Mouse (Mus musculus): Measurements from ENCODE around the gene Syngr3. TPM values are rescaled to one million over a fixed set of nuclear protein-coding genes. Genes with fewer than 3 reads are reported as not detected.

Gene Syngr3
- polyA plus RNA-seq, 2 experiments: 0.06 to 0.08 TPM

GRCm38 (mm10) chr17:24636781-24637481 lies 52.8 kb downstream of the Syngr3 start:
- DNase-seq (ENCODE audit: low read depth in 3 of 3, low spot score in 3 of 3) (no peak), ATAC-seq (ENCODE audit: insufficient read depth) (no peak)
- WGBS (ENCODE audit: insufficient replicate concordance): 47% methylated on average over 5 of the region's 5 CpGs

GRCm38 (mm10) chr17:24635694-24636093 lies 54.1 kb downstream of the Syngr3 start:
- no peak overlapping the region for H3K4me3 ChIP-seq (ENCODE audit: insufficient read depth in 1 of 2, low read depth in 2 of 2, low read length in 2 of 2)
- H3K4me1 ChIP-seq (replicated peaks; ENCODE audit: control insufficient read depth in 2 of 2, insufficient read depth in 2 of 2, low read length in 1 of 2): peaks cover 4 to 19% of the 10 kb centered on the region in 2 experiments
- DNase-seq (ENCODE audit: low read depth in 3 of 3, low spot score in 3 of 3): no peak
- no peak overlapping the region for H3K9ac ChIP-seq (replicated peaks)
- no peaks in the 10 kb centered on the region for H3K9me3 ChIP-seq (ENCODE audit: control insufficient read depth, low read length)
- no peak for ATAC-seq (ENCODE audit: insufficient read depth)
- no peak overlapping the region for H3K4me2 ChIP-seq (ENCODE audit: low read depth)
- no peaks in the 10 kb centered on the region for H3K27me3 ChIP-seq (ENCODE audit: control insufficient read depth, insufficient read depth, low read length)
- no peak overlapping the region for H3K27ac ChIP-seq
- H3K36me3 ChIP-seq (replicated peaks; ENCODE audit: control insufficient read depth, insufficient read depth, low read depth): no peaks in the 10 kb centered on the region
- no peak for TF ChIP-seq CTCF (IDR thresholded peaks at IDR 0.05; ENCODE audit: low read depth)
- no peak for TF ChIP-seq EP300 (IDR thresholded peaks at IDR 0.05; ENCODE audit: low read depth)
- WGBS (ENCODE audit: insufficient replicate concordance): 78% methylated on average over 5 of the region's 5 CpGs

More at GRCm38 (mm10) chr17:24636781-24637481, 52.8 kb downstream of the Syngr3 start:
- no peak overlapping the region for H3K9ac ChIP-seq (replicated peaks)
- no peak overlapping the region for H3K4me3 ChIP-seq (ENCODE audit: insufficient read depth in 1 of 2, low read depth in 2 of 2, low read length in 2 of 2)
- H3K36me3 ChIP-seq (replicated peaks; ENCODE audit: control insufficient read depth, insufficient read depth, low read depth): no peaks in the 10 kb centered on the region
- no peak overlapping the region for H3K4me2 ChIP-seq (ENCODE audit: low read depth)
- TF ChIP-seq EP300 (IDR thresholded peaks at IDR 0.05; ENCODE audit: low read depth): no peak
- TF ChIP-seq CTCF (IDR thresholded peaks at IDR 0.05; ENCODE audit: low read depth): no peak
- H3K27me3 ChIP-seq (ENCODE audit: control insufficient read depth, insufficient read depth, low read length): no peaks in the 10 kb centered on the region
- H3K27ac ChIP-seq: no peak overlapping the region
- peaks cover under 1 to 15% of the 10 kb centered on the region in 2 experiments for H3K4me1 ChIP-seq (replicated peaks; ENCODE audit: control insufficient read depth in 2 of 2, insufficient read depth in 2 of 2, low read length in 1 of 2)
- no peaks in the 10 kb centered on the region for H3K9me3 ChIP-seq (ENCODE audit: control insufficient read depth, low read length)

Other genes with a start within 250 kb of the Syngr3 start
Only the 30 nearest of the 33 such genes appear.
- 37.9 and 38.2 TPM in 2 replicates for gene Pgp, start 219.6 kb downstream of the Syngr3 start, polyA plus RNA-seq (2012; rRNA removed)
- 70.4 and 76.7 TPM in 2 replicates for gene Pgp, start 219.6 kb downstream of the Syngr3 start, polyA plus RNA-seq (2014; fragmentation: Nextera tagmentation; extraction: Ambion mirVana)
- gene Bricd5, start 216.1 kb downstream of the Syngr3 start, polyA plus RNA-seq (2012; rRNA removed): 0.29 and 0.30 TPM in 2 replicates
- gene Bricd5, start 216.1 kb downstream of the Syngr3 start, polyA plus RNA-seq (2014; fragmentation: Nextera tagmentation; extraction: Ambion mirVana): 0.23 TPM in 1 of 2 replicates, not detected in the other
- 13.5 and 18.5 TPM in 2 replicates for gene Mlst8, start 210.9 kb downstream of the Syngr3 start, polyA plus RNA-seq (2012; rRNA removed)
- 9.6 and 11.2 TPM in 2 replicates for gene Mlst8, start 210.9 kb downstream of the Syngr3 start, polyA plus RNA-seq (2014; fragmentation: Nextera tagmentation; extraction: Ambion mirVana)
- 0.09 and 0.11 TPM in 2 replicates for gene Caskin1, start 201.4 kb downstream of the Syngr3 start, polyA plus RNA-seq (2012; rRNA removed)
- gene Caskin1, start 201.4 kb downstream of the Syngr3 start, polyA plus RNA-seq (2014; fragmentation: Nextera tagmentation; extraction: Ambion mirVana): 0.08 TPM in 2 replicates
- 55.4 and 64.2 TPM in 2 replicates for gene Traf7, start 162.0 kb downstream of the Syngr3 start, polyA plus RNA-seq (2012; rRNA removed)
- gene Traf7, start 162.0 kb downstream of the Syngr3 start, polyA plus RNA-seq (2014; fragmentation: Nextera tagmentation; extraction: Ambion mirVana): 25.6 and 29.4 TPM in 2 replicates
- 0.21 and 0.28 TPM in 2 replicates for gene Rab26, start 155.7 kb downstream of the Syngr3 start, polyA plus RNA-seq (2012; rRNA removed)
- 0.95 and 1.0 TPM in 2 replicates for gene Rab26, start 155.7 kb downstream of the Syngr3 start, polyA plus RNA-seq (2014; fragmentation: Nextera tagmentation; extraction: Ambion mirVana)
- gene Pkd1, start 140.1 kb downstream of the Syngr3 start, polyA plus RNA-seq (2012; rRNA removed): 3.4 and 4.0 TPM in 2 replicates
- gene Pkd1, start 140.1 kb downstream of the Syngr3 start, polyA plus RNA-seq (2014; fragmentation: Nextera tagmentation; extraction: Ambion mirVana): 1.8 and 2.9 TPM in 2 replicates
- gene Tsc2, start 57.3 kb downstream of the Syngr3 start, polyA plus RNA-seq (2012; rRNA removed): 17.0 and 21.4 TPM in 2 replicates
- gene Tsc2, start 57.3 kb downstream of the Syngr3 start, polyA plus RNA-seq (2014; fragmentation: Nextera tagmentation; extraction: Ambion mirVana): 17.6 and 23.8 TPM in 2 replicates
- 6.2 and 6.6 TPM in 2 replicates for gene Nthl1, start 57.3 kb downstream of the Syngr3 start, polyA plus RNA-seq (2012; rRNA removed)
- 5.9 and 6.1 TPM in 2 replicates for gene Nthl1, start 57.3 kb downstream of the Syngr3 start, polyA plus RNA-seq (2014; fragmentation: Nextera tagmentation; extraction: Ambion mirVana)
- gene Slc9a3r2, start 39.6 kb downstream of the Syngr3 start, polyA plus RNA-seq (2012; rRNA removed): 5.5 and 5.7 TPM in 2 replicates
- 8.1 and 9.9 TPM in 2 replicates for gene Slc9a3r2, start 39.6 kb downstream of the Syngr3 start, polyA plus RNA-seq (2014; fragmentation: Nextera tagmentation; extraction: Ambion mirVana)
- gene Npw, start 31.5 kb downstream of the Syngr3 start, polyA plus RNA-seq (2012; rRNA removed): 0.27 TPM in 1 of 2 replicates, not detected in the other
- 0.29 TPM in 1 of 2 replicates, not detected in the other for gene Npw, start 31.5 kb downstream of the Syngr3 start, polyA plus RNA-seq (2014; fragmentation: Nextera tagmentation; extraction: Ambion mirVana)
- 21.3 and 23.8 TPM in 2 replicates for gene Zfp598, start 20.3 kb downstream of the Syngr3 start, polyA plus RNA-seq (2012; rRNA removed)
- 10.7 and 14.5 TPM in 2 replicates for gene Zfp598, start 20.3 kb downstream of the Syngr3 start, polyA plus RNA-seq (2014; fragmentation: Nextera tagmentation; extraction: Ambion mirVana)
- 13.9 and 19.5 TPM in 2 replicates for gene Gfer, start 6.2 kb upstream of the Syngr3 start, polyA plus RNA-seq (2012; rRNA removed)
- gene Gfer, start 6.2 kb upstream of the Syngr3 start, polyA plus RNA-seq (2014; fragmentation: Nextera tagmentation; extraction: Ambion mirVana): 30.2 and 32.3 TPM in 2 replicates
- gene Noxo1, start 6.3 kb upstream of the Syngr3 start, polyA plus RNA-seq (2012; rRNA removed): 0.87 and 0.97 TPM in 2 replicates
- 0.25 and 0.30 TPM in 2 replicates for gene Noxo1, start 6.3 kb upstream of the Syngr3 start, polyA plus RNA-seq (2014; fragmentation: Nextera tagmentation; extraction: Ambion mirVana)
- 20.5 and 26.8 TPM in 2 replicates for gene Tbl3, start 17.7 kb upstream of the Syngr3 start, polyA plus RNA-seq (2012; rRNA removed)
- 31.3 and 33.4 TPM in 2 replicates for gene Tbl3, start 17.7 kb upstream of the Syngr3 start, polyA plus RNA-seq (2014; fragmentation: Nextera tagmentation; extraction: Ambion mirVana)
- gene Rnf151, start 28.1 kb upstream of the Syngr3 start, polyA plus RNA-seq (2012; rRNA removed): 0.11 and 0.29 TPM in 2 replicates
- not detected in 2 replicates for gene Rnf151, start 28.1 kb upstream of the Syngr3 start, polyA plus RNA-seq (2014; fragmentation: Nextera tagmentation; extraction: Ambion mirVana)
- 2,096 and 2,246 TPM in 2 replicates for gene Rps2, start 28.2 kb upstream of the Syngr3 start, polyA plus RNA-seq (2012; rRNA removed)
- 1,219 and 1,250 TPM in 2 replicates for gene Rps2, start 28.2 kb upstream of the Syngr3 start, polyA plus RNA-seq (2014; fragmentation: Nextera tagmentation; extraction: Ambion mirVana)
- 84.0 and 162 TPM in 2 replicates for gene Ndufb10, start 34.5 kb upstream of the Syngr3 start, polyA plus RNA-seq (2012; rRNA removed)
- gene Ndufb10, start 34.5 kb upstream of the Syngr3 start, polyA plus RNA-seq (2014; fragmentation: Nextera tagmentation; extraction: Ambion mirVana): 207 and 216 TPM in 2 replicates
- 0.03 TPM in 1 of 2 replicates, not detected in the other for gene Rpl3l, start 37.9 kb upstream of the Syngr3 start, polyA plus RNA-seq (2012; rRNA removed)
- gene Rpl3l, start 37.9 kb upstream of the Syngr3 start, polyA plus RNA-seq (2014; fragmentation: Nextera tagmentation; extraction: Ambion mirVana): not detected in 2 replicates
- gene Msrb1, start 46.7 kb upstream of the Syngr3 start, polyA plus RNA-seq (2012; rRNA removed): 18.3 and 25.4 TPM in 2 replicates
- gene Msrb1, start 46.7 kb upstream of the Syngr3 start, polyA plus RNA-seq (2014; fragmentation: Nextera tagmentation; extraction: Ambion mirVana): 28.8 and 28.9 TPM in 2 replicates
- 0.03 and 0.06 TPM in 2 replicates for gene Hs3st6, start 63.0 kb upstream of the Syngr3 start, polyA plus RNA-seq (2012; rRNA removed)
- not detected in 2 replicates for gene Hs3st6, start 63.0 kb upstream of the Syngr3 start, polyA plus RNA-seq (2014; fragmentation: Nextera tagmentation; extraction: Ambion mirVana)
- gene Meiob, start 114.3 kb upstream of the Syngr3 start, polyA plus RNA-seq (2012; rRNA removed): 0.50 and 0.65 TPM in 2 replicates
- gene Meiob, start 114.3 kb upstream of the Syngr3 start, polyA plus RNA-seq (2014; fragmentation: Nextera tagmentation; extraction: Ambion mirVana): 0.90 and 1.2 TPM in 2 replicates
- gene Hagh, start 150.2 kb upstream of the Syngr3 start, polyA plus RNA-seq (2012; rRNA removed): 49.8 and 65.9 TPM in 2 replicates
- 109 and 120 TPM in 2 replicates for gene Hagh, start 150.2 kb upstream of the Syngr3 start, polyA plus RNA-seq (2014; fragmentation: Nextera tagmentation; extraction: Ambion mirVana)
- 18.6 and 24.0 TPM in 2 replicates for gene Fahd1, start 160.4 kb upstream of the Syngr3 start, polyA plus RNA-seq (2012; rRNA removed)
- gene Fahd1, start 160.4 kb upstream of the Syngr3 start, polyA plus RNA-seq (2014; fragmentation: Nextera tagmentation; extraction: Ambion mirVana): 37.2 and 40.1 TPM in 2 replicates
- 3.4 and 4.3 TPM in 2 replicates for gene Igfals, start 176.0 kb upstream of the Syngr3 start, polyA plus RNA-seq (2012; rRNA removed)
- gene Igfals, start 176.0 kb upstream of the Syngr3 start, polyA plus RNA-seq (2014; fragmentation: Nextera tagmentation; extraction: Ambion mirVana): 4.7 and 6.3 TPM in 2 replicates
- gene Nubp2, start 196.4 kb upstream of the Syngr3 start, polyA plus RNA-seq (2012; rRNA removed): 30.8 and 33.1 TPM in 2 replicates
- 76.7 and 80.1 TPM in 2 replicates for gene Nubp2, start 196.4 kb upstream of the Syngr3 start, polyA plus RNA-seq (2014; fragmentation: Nextera tagmentation; extraction: Ambion mirVana)
- gene Spsb3, start 196.7 kb upstream of the Syngr3 start, polyA plus RNA-seq (2012; rRNA removed): 26.3 and 28.4 TPM in 2 replicates
- 37.5 and 40.2 TPM in 2 replicates for gene Spsb3, start 196.7 kb upstream of the Syngr3 start, polyA plus RNA-seq (2014; fragmentation: Nextera tagmentation; extraction: Ambion mirVana)
- 7.6 and 9.4 TPM in 2 replicates for gene Eme2, start 205.1 kb upstream of the Syngr3 start, polyA plus RNA-seq (2012; rRNA removed)
- 7.4 and 8.5 TPM in 2 replicates for gene Eme2, start 205.1 kb upstream of the Syngr3 start, polyA plus RNA-seq (2014; fragmentation: Nextera tagmentation; extraction: Ambion mirVana)
- gene Mrps34, start 205.2 kb upstream of the Syngr3 start, polyA plus RNA-seq (2012; rRNA removed): 48.0 and 49.2 TPM in 2 replicates
- 43.5 and 49.9 TPM in 2 replicates for gene Mrps34, start 205.2 kb upstream of the Syngr3 start, polyA plus RNA-seq (2014; fragmentation: Nextera tagmentation; extraction: Ambion mirVana)
- gene Nme3, start 206.5 kb upstream of the Syngr3 start, polyA plus RNA-seq (2012; rRNA removed): 55.7 and 65.6 TPM in 2 replicates
- gene Nme3, start 206.5 kb upstream of the Syngr3 start, polyA plus RNA-seq (2014; fragmentation: Nextera tagmentation; extraction: Ambion mirVana): 79.2 and 83.7 TPM in 2 replicates